8 mouse cellular contexts compared by ENCODE assay signal in the genomic region with DNA sequence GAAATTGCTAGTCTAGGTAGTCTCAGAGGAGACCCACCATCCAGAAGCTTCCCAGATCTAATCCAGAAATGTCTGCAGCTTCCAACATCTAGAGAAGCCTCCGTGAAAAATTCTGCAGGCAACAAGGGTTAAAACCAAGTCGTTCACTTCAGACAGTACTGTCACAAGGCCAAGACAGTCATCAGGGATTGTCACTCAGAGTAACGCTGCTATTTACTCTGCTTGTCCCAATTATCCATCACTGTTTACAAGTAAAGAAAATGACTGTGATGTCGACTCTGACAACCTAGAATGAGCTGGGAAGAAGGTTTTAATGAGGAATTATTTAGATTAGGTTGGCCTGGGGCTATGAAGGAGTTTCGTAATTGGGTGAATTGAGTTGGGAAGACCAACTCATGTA.
DNase-seq lines count a peak whose midpoint lies in the region; ATAC-seq and TF ChIP-seq lines count a peak whose summit lies in the region.

No protein-coding gene starts in this region.

- 0 out of 2 replicates have a peak, but pooled peaks cover 7% of the 10 kb centered on the region for H3K27me3 ChIP-seq in kidney, embryonic 15.5 days
- H3K27me3 ChIP-seq in testis, adult 2 months (ENCODE audit: control insufficient read depth, insufficient read depth, low read length): no peaks in the 10 kb centered on the region
- H3K27me3 ChIP-seq in intestine, embryonic 16.5 days (replicated peaks; ENCODE audit: control insufficient read depth, insufficient read depth, low read length): no peaks in the 10 kb centered on the region

- H3K4me3 ChIP-seq in kidney, embryonic 15.5 days (replicated peaks): no peak overlapping the region
- peak overlapping the region; percentile 89; the same call in 1 of the 2 replicates for H3K4me3 ChIP-seq in testis, adult 2 months (ENCODE audit: control insufficient read depth, low read depth, low read length)
- H3K4me3 ChIP-seq in intestine, embryonic 16.5 days (ENCODE audit: low read length): no peak overlapping the region

- no peak overlapping the region for H3K27ac ChIP-seq in kidney, embryonic 15.5 days
- H3K27ac ChIP-seq in testis, adult 2 months (ENCODE audit: control insufficient read depth, insufficient read depth, low read depth, low read length): no peak overlapping the region
- no peak overlapping the region for H3K27ac ChIP-seq in intestine, embryonic 16.5 days (ENCODE audit: low read length)

- no peaks in the 10 kb centered on the region for H3K9me3 ChIP-seq in kidney, embryonic 15.5 days (replicated peaks)
- H3K9me3 ChIP-seq in intestine, embryonic 16.5 days (ENCODE audit: control insufficient read depth, low read length): no peaks in the 10 kb centered on the region

- no peaks in the 10 kb centered on the region for H3K4me1 ChIP-seq in kidney, embryonic 15.5 days
- peaks cover 5% of the 10 kb centered on the region for H3K4me1 ChIP-seq in testis, adult 2 months (ENCODE audit: control insufficient read depth, insufficient read depth, low read length)
- H3K4me1 ChIP-seq in intestine, embryonic 16.5 days (ENCODE audit: control insufficient read depth, insufficient read depth, low read length): no peaks in the 10 kb centered on the region

- no peak for DNase-seq in kidney, postnatal 4 days
- DNase-seq in testis, postnatal 10 days (ENCODE audit: low spot score): no peak
- DNase-seq in c-Kit-positive CD71-positive TER-119-positive erythroid progenitor cells, embryonic 14.5 days (ENCODE audit: low spot score): no peak
- no peak for DNase-seq in right cerebral cortex, postnatal 4 days
- DNase-seq in MN1 (ENCODE audit: low spot score): no peak

- H3K4me2 ChIP-seq in kidney, embryonic 15.5 days: peak overlapping the region; percentile 58
- H3K4me2 ChIP-seq in intestine, embryonic 16.5 days (ENCODE audit: low read depth, low read length): peak overlapping the region; percentile 31; the same call in 1 of the 2 replicates

- no peak for TF ChIP-seq POLR2A in testis, adult 2 months (IDR thresholded peaks at IDR 0.05; ENCODE audit: control insufficient read depth, low read depth, low read length)

- no peak overlapping the region for H3K9ac ChIP-seq in kidney, embryonic 15.5 days
- H3K9ac ChIP-seq in intestine, embryonic 16.5 days (ENCODE audit: low read depth, low read length): no peak overlapping the region

- no peak for ATAC-seq in kidney, embryonic 15.5 days (replicated peaks; ENCODE audit: low FRiP score)
- ATAC-seq in intestine, embryonic 16.5 days: no peak

- H3K36me3 ChIP-seq in kidney, embryonic 15.5 days: no peaks in the 10 kb centered on the region
- H3K36me3 ChIP-seq in testis, adult 2 months (ENCODE audit: control insufficient read depth, insufficient read depth, low read length): no peaks in the 10 kb centered on the region
- H3K36me3 ChIP-seq in intestine, embryonic 16.5 days (ENCODE audit: control insufficient read depth, insufficient read depth, low read length): no peaks in the 10 kb centered on the region

- WGBS in kidney, embryonic 15.5 days: 51% methylated on average over 5 of the region's 5 CpGs
- 56% methylated on average over 5 of the region's 5 CpGs for WGBS in intestine, embryonic 16.5 days

- TF ChIP-seq CTCF in testis, adult 2 months (IDR thresholded peaks at IDR 0.05; ENCODE audit: control insufficient read depth, insufficient read depth, insufficient replicate concordance, low read depth, low read length): no peak
